Mouse (Mus musculus): ENCODE data around the gene Unc119b. TPM values are rescaled to one million over a fixed set of nuclear protein-coding genes. Genes with fewer than 3 reads are reported as not detected.

The Unc119b gene
- polyA plus RNA-seq, 1 experiment, result 39.0 TPM

DNA sequence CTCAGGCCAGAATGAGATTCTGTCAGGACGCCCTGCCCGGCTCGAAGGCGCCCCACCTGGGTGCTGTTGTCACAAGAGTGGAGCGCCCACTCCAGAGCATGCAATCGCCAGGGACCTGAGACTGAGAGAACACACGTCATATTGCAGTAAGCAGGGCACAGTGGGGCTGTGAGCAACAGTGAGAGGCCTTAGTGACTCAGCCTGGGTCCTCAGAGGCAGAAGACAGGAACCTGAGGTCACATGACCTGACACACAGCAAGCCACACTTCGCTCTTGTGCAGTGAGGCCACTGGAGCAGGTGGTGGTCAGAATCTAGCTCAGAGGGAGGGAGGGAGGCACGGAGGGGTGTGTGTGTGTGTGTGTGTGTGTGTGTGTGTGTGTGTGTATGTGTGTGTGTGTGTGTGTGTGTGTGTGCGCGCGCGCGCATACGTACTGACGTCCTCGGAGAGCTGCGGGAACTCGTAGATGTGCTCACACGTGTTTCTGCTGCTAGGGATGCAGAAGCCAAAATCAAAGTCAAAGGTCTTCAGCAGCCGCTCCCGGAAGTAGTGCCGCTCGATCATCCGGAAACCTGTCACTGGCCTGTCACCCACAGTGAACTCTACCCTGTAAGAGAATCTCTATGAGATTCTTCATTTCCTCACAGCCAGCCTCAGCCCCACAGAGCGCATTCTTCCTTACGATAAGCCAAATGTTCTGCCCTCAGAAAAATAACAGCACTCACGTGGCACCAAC lies 8.0 kb downstream of the Unc119b start:
- H3K4me3 ChIP-seq (ENCODE audit: insufficient read depth, poor library complexity, severe bottlenecking), result no peak overlapping the region
- no peak overlapping the region for H3ac ChIP-seq (ENCODE audit: control insufficient read depth, insufficient read length, low read depth)
- no peaks in the 10 kb centered on the region for H3K27me3 ChIP-seq (ENCODE audit: control insufficient read depth, insufficient read depth, insufficient read length)
- peaks cover 2% of the 10 kb centered on the region for H3K79me3 ChIP-seq (ENCODE audit: low read depth)
- H3K79me2 ChIP-seq (ENCODE audit: control insufficient read depth, insufficient read depth), result peaks cover 13% of the 10 kb centered on the region
- peaks cover 46% of the 10 kb centered on the region for H3K36me3 ChIP-seq (ENCODE audit: control insufficient read depth, insufficient read depth)
- TF ChIP-seq CEBPB (IDR thresholded peaks at IDR 0.05; ENCODE audit: low read depth) (no peak), FOSL1 (IDR thresholded peaks at IDR 0.05; ENCODE audit: insufficient read depth, low read length, poor library complexity, severe bottlenecking) (no peak), USF1 (IDR thresholded peaks at IDR 0.05; ENCODE audit: low read depth) (peak; percentile 2)

DNA sequence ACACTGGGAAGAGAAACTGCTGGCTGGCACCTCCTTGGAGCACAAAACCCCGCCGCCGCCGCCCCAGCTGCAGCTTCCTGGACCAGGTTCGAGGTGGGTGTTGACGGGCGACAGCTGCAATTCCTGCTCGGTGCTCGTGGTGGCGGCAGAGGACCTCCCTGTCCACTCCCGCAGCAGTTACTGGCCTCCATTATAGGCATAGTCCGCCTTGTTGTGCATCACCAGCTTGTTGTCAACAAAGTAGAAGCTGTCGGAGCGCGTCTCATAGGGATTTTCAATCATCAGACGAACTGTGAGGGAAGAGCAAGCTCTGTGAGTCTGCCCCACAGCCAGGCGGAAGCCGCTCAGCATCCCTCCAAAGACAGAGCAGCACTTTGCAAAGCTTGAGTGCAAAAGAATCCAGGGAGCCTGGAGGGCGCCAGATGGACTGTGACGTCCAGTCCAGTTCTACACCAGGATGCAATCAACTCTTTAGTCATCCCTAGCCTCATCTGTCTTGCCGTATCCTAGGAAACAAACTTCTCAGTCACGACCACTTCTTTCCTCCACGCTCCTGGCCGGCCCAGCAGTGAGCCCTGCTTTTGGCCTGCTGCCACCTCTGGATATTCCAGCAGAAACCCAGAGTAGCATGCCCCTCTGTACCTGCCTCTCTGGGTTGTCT lies 9.4 kb downstream of the Unc119b start:
- TF ChIP-seq CEBPB (IDR thresholded peaks at IDR 0.05; ENCODE audit: low read depth) (no peak), CTCF (IDR thresholded peaks at IDR 0.05; ENCODE audit: control insufficient read depth, insufficient read depth, insufficient read length) (peak; percentile 96), FOSL1 (IDR thresholded peaks at IDR 0.05; ENCODE audit: insufficient read depth, low read length, poor library complexity, severe bottlenecking) (no peak), USF1 (IDR thresholded peaks at IDR 0.05; ENCODE audit: low read depth) (no peak), MAX (IDR thresholded peaks at IDR 0.05) (no peak), MYOG (IDR thresholded peaks at IDR 0.05; ENCODE audit: control insufficient read depth, extremely low read depth, insufficient read length) (no peak)
- Histone ChIP-seq H3K36me3 (ENCODE audit: control insufficient read depth, insufficient read depth) (peaks cover 46% of the 10 kb centered on the region), H3K79me2 (ENCODE audit: control insufficient read depth, insufficient read depth) (no peaks in the 10 kb centered on the region)

DNA sequence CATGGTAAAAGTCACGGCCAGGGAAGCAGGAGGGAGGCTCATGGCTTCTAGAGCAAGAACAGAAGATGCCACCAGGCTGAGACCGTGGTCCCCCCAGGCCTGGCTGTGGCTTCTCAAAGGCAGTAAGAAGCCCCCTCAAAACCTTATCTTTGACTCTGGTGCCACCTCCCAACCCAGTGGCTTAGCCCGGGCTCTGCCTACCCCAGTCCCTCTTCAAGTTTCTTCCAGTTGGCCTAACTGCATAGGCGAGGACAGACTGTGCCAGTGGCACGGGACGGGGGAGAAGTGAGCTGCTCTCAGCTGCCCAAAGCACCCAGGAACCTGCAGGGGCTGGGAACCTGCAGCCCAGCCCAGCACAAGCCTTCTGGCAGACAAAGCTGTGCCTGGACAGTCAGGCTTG lies 10.1 kb downstream of the Unc119b start:
- no peak overlapping the region for H3K4me3 ChIP-seq (ENCODE audit: insufficient read depth, poor library complexity, severe bottlenecking)
- H3K36me3 ChIP-seq (ENCODE audit: control insufficient read depth, insufficient read depth), result peaks cover 43% of the 10 kb centered on the region

More for the DNA sequence above, 9.4 kb downstream of the Unc119b start:
- Histone ChIP-seq H3K79me3 (ENCODE audit: low read depth) (no peaks in the 10 kb centered on the region), H3K4me3 (ENCODE audit: insufficient read depth, poor library complexity, severe bottlenecking) (no peak overlapping the region), H3K27me3 (ENCODE audit: control insufficient read depth, insufficient read depth, insufficient read length) (no peaks in the 10 kb centered on the region), H3ac (ENCODE audit: control insufficient read depth, insufficient read length, low read depth) (no peak overlapping the region)

DNA sequence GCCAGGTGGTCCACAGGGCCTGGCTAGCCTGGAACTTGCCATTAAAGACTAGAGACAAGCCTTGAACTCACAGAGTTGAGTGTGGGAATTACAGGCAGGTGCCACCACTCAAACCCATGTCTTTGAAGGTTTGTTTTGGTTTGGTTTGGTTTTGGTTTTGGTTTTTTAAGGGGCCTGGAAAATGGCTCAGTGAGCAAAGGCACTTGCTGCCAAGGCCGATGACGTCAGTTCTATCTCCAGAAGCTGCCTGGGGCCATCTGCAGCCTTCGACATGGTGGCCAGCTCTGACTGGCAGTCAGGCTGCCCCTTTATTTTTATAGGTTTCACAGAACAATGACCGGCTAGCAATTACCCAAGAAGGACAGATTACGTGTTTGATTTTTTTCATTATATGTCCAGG lies 13.8 kb downstream of the Unc119b start:
- H3K36me3 ChIP-seq (ENCODE audit: control insufficient read depth, insufficient read depth), result peaks cover 35% of the 10 kb centered on the region
- peaks cover 19% of the 10 kb centered on the region for H3K79me3 ChIP-seq (ENCODE audit: low read depth)
- TF ChIP-seq FOSL1 (IDR thresholded peaks at IDR 0.05; ENCODE audit: insufficient read depth, low read length, poor library complexity, severe bottlenecking), result no peak
- TF ChIP-seq CTCF (IDR thresholded peaks at IDR 0.05; ENCODE audit: control insufficient read depth, insufficient read depth, insufficient read length), result no peak
- TF ChIP-seq CEBPB (IDR thresholded peaks at IDR 0.05; ENCODE audit: low read depth), result no peak
- TF ChIP-seq MAX (IDR thresholded peaks at IDR 0.05), result no peak
- TF ChIP-seq USF1 (IDR thresholded peaks at IDR 0.05; ENCODE audit: low read depth), result no peak
- TF ChIP-seq MYOG (IDR thresholded peaks at IDR 0.05; ENCODE audit: control insufficient read depth, extremely low read depth, insufficient read length), result no peak
- TF ChIP-seq MYOD1 (IDR thresholded peaks at IDR 0.05; ENCODE audit: control insufficient read depth, insufficient read length, low read depth), result no peak
- H3K79me2 ChIP-seq (ENCODE audit: control insufficient read depth, insufficient read depth), result peaks cover 31% of the 10 kb centered on the region
- no peak overlapping the region for H3K4me3 ChIP-seq (ENCODE audit: insufficient read depth, poor library complexity, severe bottlenecking)
- no peak overlapping the region for H3ac ChIP-seq (ENCODE audit: control insufficient read depth, insufficient read length, low read depth)
- no peaks in the 10 kb centered on the region for H3K27me3 ChIP-seq (ENCODE audit: control insufficient read depth, insufficient read depth, insufficient read length)

More for the DNA sequence above, 10.1 kb downstream of the Unc119b start:
- Histone ChIP-seq H3K27me3 (ENCODE audit: control insufficient read depth, insufficient read depth, insufficient read length) (no peaks in the 10 kb centered on the region), H3K79me3 (ENCODE audit: low read depth) (no peaks in the 10 kb centered on the region), H3ac (ENCODE audit: control insufficient read depth, insufficient read length, low read depth) (no peak overlapping the region), H3K79me2 (ENCODE audit: control insufficient read depth, insufficient read depth) (no peaks in the 10 kb centered on the region)
- TF ChIP-seq CEBPB (IDR thresholded peaks at IDR 0.05; ENCODE audit: low read depth) (no peak), USF1 (IDR thresholded peaks at IDR 0.05; ENCODE audit: low read depth) (no peak), FOSL1 (IDR thresholded peaks at IDR 0.05; ENCODE audit: insufficient read depth, low read length, poor library complexity, severe bottlenecking) (no peak), MYOG (IDR thresholded peaks at IDR 0.05; ENCODE audit: control insufficient read depth, extremely low read depth, insufficient read length) (no peak), MYOD1 (IDR thresholded peaks at IDR 0.05; ENCODE audit: control insufficient read depth, insufficient read length, low read depth) (no peak), CTCF (IDR thresholded peaks at IDR 0.05; ENCODE audit: control insufficient read depth, insufficient read depth, insufficient read length) (no peak), MAX (IDR thresholded peaks at IDR 0.05) (no peak)

DNA sequence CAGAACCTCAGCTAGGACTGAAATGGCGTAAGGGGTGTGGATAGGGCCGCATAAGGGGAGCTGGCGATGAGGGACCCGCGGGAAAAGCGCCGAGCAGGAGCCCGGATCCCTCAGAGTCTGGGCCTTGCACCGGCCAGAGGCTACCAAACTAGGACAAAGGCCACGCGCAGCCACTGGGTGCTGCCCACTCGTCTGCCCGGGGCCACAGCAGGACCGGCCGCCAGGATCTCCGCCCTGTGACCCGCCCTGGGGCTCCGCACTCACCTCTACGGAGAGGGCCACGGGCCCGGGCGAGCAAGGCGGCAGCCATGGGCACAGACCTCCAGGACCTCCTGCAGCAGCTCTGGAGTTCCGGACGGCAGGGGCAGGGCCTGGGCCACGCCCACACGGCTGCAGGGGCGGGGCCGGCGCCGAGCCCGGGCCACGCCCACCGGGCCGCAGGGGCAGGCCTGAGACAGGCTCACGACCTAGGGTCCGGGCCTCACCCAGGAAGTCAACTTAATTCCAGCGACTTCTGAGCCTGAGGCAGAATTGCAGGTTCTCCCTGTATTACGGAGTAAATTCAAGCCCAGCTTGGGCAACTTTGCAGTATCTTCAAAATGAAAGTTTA lies 15.7 kb downstream of the Unc119b start, which contains the start of gene Acads:
Gene Acads, minus strand, starts transcription at position 386 of the 610 bp plus-strand sequence.
- Histone ChIP-seq H3K79me2 (ENCODE audit: control insufficient read depth, insufficient read depth) (peaks cover 32% of the 10 kb centered on the region), H3ac (ENCODE audit: control insufficient read depth, insufficient read length, low read depth) (peak within 1 kb of the TSS; percentile 89), H3K36me3 (ENCODE audit: control insufficient read depth, insufficient read depth) (peaks cover 19% of the 10 kb centered on the region), H3K4me3 (ENCODE audit: insufficient read depth, poor library complexity, severe bottlenecking) (peak within 1 kb of the TSS; percentile 53), H3K27me3 (ENCODE audit: control insufficient read depth, insufficient read depth, insufficient read length) (no peaks in the 10 kb centered on the region), H3K79me3 (ENCODE audit: low read depth) (peaks cover 19% of the 10 kb centered on the region)
- no peak for TF ChIP-seq CTCF (IDR thresholded peaks at IDR 0.05; ENCODE audit: control insufficient read depth, insufficient read depth, insufficient read length)
- TF ChIP-seq FOSL1 (IDR thresholded peaks at IDR 0.05; ENCODE audit: insufficient read depth, low read length, poor library complexity, severe bottlenecking), result no peak
- no peak for TF ChIP-seq CEBPB (IDR thresholded peaks at IDR 0.05; ENCODE audit: low read depth)
- no peak for TF ChIP-seq MYOG (IDR thresholded peaks at IDR 0.05; ENCODE audit: control insufficient read depth, extremely low read depth, insufficient read length)
- no peak for TF ChIP-seq MAX (IDR thresholded peaks at IDR 0.05)
- no peak for TF ChIP-seq USF1 (IDR thresholded peaks at IDR 0.05; ENCODE audit: low read depth)
- no peak for TF ChIP-seq MYOD1 (IDR thresholded peaks at IDR 0.05; ENCODE audit: control insufficient read depth, insufficient read length, low read depth)
